15 mouse cellular contexts compared by ENCODE assay signal in the genomic region with DNA sequence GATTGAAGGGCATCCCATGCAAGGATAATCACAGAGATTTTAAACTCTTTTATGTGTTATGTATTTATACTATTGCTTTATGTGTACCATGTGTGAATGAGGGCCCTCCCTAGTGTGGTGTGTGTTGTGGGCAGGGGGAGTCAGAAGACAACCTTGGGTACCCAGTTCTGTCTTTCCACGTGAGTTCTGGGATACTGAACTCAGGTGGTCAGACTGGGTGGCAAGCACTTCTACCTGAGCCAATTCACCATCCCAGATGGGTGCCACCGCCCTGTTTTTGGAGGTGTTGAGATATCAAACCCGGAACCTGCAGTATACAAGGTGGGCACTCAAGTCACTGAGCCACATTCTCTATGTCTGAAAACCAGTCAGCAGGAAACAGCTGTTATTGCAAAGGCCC.
"Had no signal": no experiment of that assay in that cellular context is flagged by ENCODE, and none has a peak within 500 bp of the region (broad histone marks: within the 10 kb centered on the region; RNA-seq: fewer than 3 reads in every experiment).

No protein-coding gene starts in this region.

- DNase-seq: heart, postnatal 10 days; heart, postnatal 14 days; heart, postnatal 36 days; heart, postnatal 4 days; kidney, adult 11 months; kidney, adult 18-20 months; kidney, adult 2 months; kidney, adult 8-10 months; kidney, adult 9 months; kidney, postnatal 10 days; kidney, postnatal 14 days; kidney, postnatal 36 days; kidney, postnatal 4 days; layer of hippocampus, adult 9-11 months; layer of hippocampus, postnatal 36 days had no signal
